Mouse (Mus musculus) heart, adult 18-20 months (tissue): ENCODE data around the gene Gm14851. TPM values are rescaled to one million over a fixed set of nuclear protein-coding genes. Genes with fewer than 3 reads are reported as not detected.
A peak's percentile ranks its signal among the peaks of the same experiment; 100 is the strongest.
"Not testable (repeated sequence)": the region's sequence is repeated elsewhere in the genome, so short reads cannot be mapped to it uniquely, and the experiment has no call there.

Source experiments
- DNase-seq, 2 experiments: peaks; one replicate each; pipeline ENCODE4 v3.0.0; 2021 to 2022; ENCODE audit warnings: mixed read lengths in 1 of 2
- long read RNA-seq, 2 experiments: library from polyadenylated mRNA; stranded (forward); transcript quantifications; one replicate each; pipeline ENCODE4 v2.0.0; 2021
- total RNA-seq, 2 experiments: library from RNA; stranded (reverse); gene quantifications; 2 replicates each; pipeline ENCODE4 v1.2.3; 2021

Gene Gm14851
- not detected for total RNA-seq
- long read RNA-seq, experiment 1, result 0 reads
- long read RNA-seq, experiment 2, result 0 reads

GRCm38 (mm10) chr8:21095950-21096349 is at the start of gene Gm14851:
Gene Gm14851, minus strand, starts transcription at chr8:21096050.
- not testable (repeated sequence) for DNase-seq

- DNase-seq, result not testable (repeated sequence)
Observed at GRCm38 (mm10) chr8:21134342-21134741, 38.5 kb upstream of the Gm14851 start, which contains the start of gene Defa30. Gene Defa30, plus strand, starts transcription at chr8:21134642.

- peak in 1 of 2 experiments; percentile 2 for DNase-seq
Observed at GRCm38 (mm10) chr8:21093106-21093505, 2.7 kb downstream of the Gm14851 start.

GRCm38 (mm10) chr8:21084142-21084541 is 11.7 kb downstream of the Gm14851 start, which contains the start of gene Defa25:
Gene Defa25, plus strand, starts transcription at chr8:21084442.
- not testable (repeated sequence) for DNase-seq

- DNase-seq, result not testable (repeated sequence)
Observed at GRCm38 (mm10) chr8:21064738-21065137, 31.1 kb downstream of the Gm14851 start, which contains the start of gene Defa35. Gene Defa35, plus strand, starts transcription at chr8:21065038.

- DNase-seq, result not testable (repeated sequence)
Observed at GRCm38 (mm10) chr8:21054747-21055146, 41.1 kb downstream of the Gm14851 start, which contains the start of gene Defa23. Gene Defa23, plus strand, starts transcription at chr8:21055047.

Other genes starting within 250 kb of the Gm14851 start
- gene Defb33, start 203.4 kb downstream of the Gm14851 start, total RNA-seq, result not detected
- gene Gm15056, start 193.4 kb downstream of the Gm14851 start, total RNA-seq, result not detected
- not detected for gene Gm6040, start 174.0 kb downstream of the Gm14851 start, total RNA-seq
- not detected for gene AY761185, start 151.3 kb downstream of the Gm14851 start, total RNA-seq
- gene Defa21, start 70.5 kb downstream of the Gm14851 start, total RNA-seq, result not detected
- gene Defa23, start 41.0 kb downstream of the Gm14851 start, total RNA-seq, result not detected
- gene Defa35, start 31.0 kb downstream of the Gm14851 start, total RNA-seq, result not detected
- not detected for gene Defa25, start 11.6 kb downstream of the Gm14851 start, total RNA-seq
- not detected for gene Defa30, start 38.6 kb upstream of the Gm14851 start, total RNA-seq
- not detected for gene Defa22, start 66.2 kb upstream of the Gm14851 start, total RNA-seq
- gene Defa31, start 95.6 kb upstream of the Gm14851 start, total RNA-seq, result not detected
- not detected for gene Gm15293, start 105.5 kb upstream of the Gm14851 start, total RNA-seq
- not detected for gene Gm15292, start 153.7 kb upstream of the Gm14851 start, total RNA-seq
- not detected for gene Defa27, start 219.5 kb upstream of the Gm14851 start, total RNA-seq
- not detected for gene Defa29, start 231.0 kb upstream of the Gm14851 start, total RNA-seq